Mouse (Mus musculus) thymus, adult 2 months (tissue): ENCODE results near the gene Snta1.

Experiments
- CTCF ChIP-seq: fragments of 200-500 bp; IDR thresholded peaks from 2 replicates; pipeline ENCODE4 v1.5.1; 2012; ENCODE audit warnings: mild to moderate bottlenecking, control low read depth, low read length, moderate library complexity, borderline replicate concordance; ENCODE audit not compliant: control insufficient read depth, poor library complexity, insufficient read depth; ENCODE audit errors: extremely low read depth
- POLR2A ChIP-seq: fragments of 200-500 bp; IDR thresholded peaks from 2 replicates; pipeline ENCODE4 v1.6.1; 2012; ENCODE audit warnings: mild to moderate bottlenecking, low read length, control low read depth, moderate library complexity; ENCODE audit not compliant: control insufficient read depth, poor library complexity, insufficient read depth; ENCODE audit errors: extremely low read depth

GRCm38 (mm10) chr2:154448633-154449032 is 40.7 kb upstream of the Snta1 start:
- TF ChIP-seq POLR2A (no peak), CTCF (no peak)
